Mouse (Mus musculus) cerebellum, postnatal 4 days (tissue): ENCODE measurements around the gene 5330417C22Rik.

Source experiments
- DNase-seq, 2 experiments: peaks; one replicate each; pipeline ENCODE4 v3.0.0; 2022; ENCODE audit warnings: low spot score in 2 of 2, mixed read lengths in 1 of 2

5330417C22Rik gene

GRCm38 (mm10) chr3:108466425-108466824 is 69.9 kb downstream of the 5330417C22Rik start:
- peak in 1 of 2 experiments; percentile 35 for DNase-seq

DNA sequence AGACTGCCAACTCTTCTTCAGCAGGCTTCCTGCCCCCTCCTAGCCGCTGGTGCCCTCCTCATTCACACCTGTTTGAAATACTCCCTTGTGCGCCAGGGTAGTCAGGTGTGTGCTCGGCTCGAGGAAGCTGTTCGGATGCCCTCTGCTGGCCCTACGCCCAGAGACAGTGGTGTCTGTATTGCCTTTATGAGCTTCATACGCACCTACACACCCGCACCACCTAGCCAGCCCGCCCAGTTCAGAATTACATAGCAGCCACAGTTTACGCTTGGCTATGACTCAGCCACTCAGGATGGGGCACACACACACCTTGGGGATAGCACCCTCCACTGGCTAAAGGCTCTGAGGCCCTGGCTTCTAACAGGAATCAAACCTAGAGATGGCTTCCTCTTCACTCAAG is 77.5 kb downstream of the 5330417C22Rik start:
- no peak for DNase-seq

- no peak for DNase-seq
Measured at GRCm38 (mm10) chr3:108458380-108458779, 78.0 kb downstream of the 5330417C22Rik start.

DNA sequence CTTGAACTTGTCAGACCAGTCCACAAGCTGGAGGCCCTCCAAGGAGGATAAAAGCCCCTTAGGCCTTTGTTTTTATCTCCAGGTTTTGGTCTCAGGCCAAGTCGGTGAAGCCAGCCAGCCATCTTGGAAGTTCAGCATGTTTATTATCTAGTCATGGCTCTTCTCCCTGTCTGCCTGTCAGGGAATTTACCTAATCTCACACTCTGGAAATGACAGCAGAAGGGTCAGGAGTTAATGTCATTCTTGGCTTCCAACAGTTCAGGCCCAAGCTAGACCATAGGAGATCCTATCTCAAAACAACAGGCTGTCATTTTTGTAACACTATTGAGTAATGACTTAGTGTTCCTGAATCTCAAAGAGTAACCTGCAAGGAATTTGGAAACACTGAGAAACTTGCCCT is 82.2 kb downstream of the 5330417C22Rik start:
- no peak for DNase-seq

DNA sequence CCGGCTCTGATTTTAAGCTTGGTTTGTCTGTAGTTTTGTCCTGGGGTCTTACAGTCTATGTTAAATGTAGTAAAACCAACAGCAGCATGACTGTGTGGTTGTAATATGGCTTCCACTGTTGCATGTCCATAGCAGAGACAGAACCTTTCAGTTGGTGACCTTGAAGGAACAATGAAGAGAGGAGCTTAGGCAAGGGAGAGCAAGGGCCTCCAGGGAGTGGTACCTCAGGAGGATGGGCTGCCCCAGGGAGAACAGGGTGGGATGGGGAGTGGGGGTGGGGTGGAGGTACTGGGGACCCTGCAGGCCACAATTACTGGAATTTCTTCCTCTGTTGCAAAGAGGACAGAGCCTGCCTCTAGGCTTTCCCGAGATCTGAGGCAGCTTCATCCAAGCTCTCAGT is 84.4 kb downstream of the 5330417C22Rik start:
- DNase-seq: no peak

DNA sequence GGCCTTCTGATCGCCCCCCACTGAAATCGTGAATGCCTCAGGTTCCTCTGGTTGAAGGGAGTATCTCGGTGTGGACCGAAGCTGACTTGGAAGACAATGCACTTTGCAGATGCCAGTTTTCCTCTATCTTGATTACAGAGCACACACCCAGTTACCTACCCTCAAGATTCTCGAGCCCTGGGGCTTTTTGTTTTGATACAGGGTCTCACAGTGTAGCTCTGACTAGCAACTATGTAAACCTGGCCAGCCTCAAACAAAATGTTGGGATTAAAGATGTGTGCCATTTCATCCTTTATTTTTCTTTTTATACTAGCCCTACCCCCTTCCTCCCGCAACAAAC is 91.0 kb downstream of the 5330417C22Rik start:
- no peak for DNase-seq

DNA sequence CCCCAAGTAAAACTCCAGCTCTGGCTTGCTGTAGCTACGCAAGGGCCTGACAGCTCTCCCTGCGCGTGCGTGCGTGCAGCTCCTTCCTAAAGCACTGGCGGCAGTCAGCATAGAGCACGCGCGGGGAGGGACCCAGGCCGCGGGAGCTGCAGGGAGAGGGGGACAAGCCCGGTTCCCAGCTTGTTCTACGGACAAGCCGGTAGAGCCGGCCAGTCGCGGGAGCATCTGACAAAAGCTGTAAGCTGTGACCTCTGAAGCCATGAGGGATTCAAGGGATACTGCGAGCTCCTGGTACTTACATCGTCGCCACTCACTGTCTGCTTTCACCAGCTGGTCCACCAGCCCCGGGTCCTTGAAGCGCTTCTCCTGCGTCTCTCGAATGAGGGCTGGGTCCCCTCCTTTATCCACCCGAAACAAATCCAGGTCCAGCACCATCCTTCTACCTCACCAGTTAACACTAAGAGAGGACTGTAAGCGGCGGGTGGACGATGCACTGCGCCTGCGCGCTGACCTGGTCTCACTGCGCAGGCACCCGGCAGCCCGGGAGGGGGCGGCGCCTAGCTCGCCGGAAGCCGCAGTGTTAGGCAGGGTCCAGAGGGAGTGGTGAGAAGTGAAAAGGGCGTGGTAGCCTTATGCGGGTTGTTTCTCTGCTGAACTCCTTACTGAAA is 91.5 kb downstream of the 5330417C22Rik start, which contains the start of gene Sars:
Gene Sars, minus strand, starts transcription at position 512 of the 668 bp plus-strand sequence.
- peak; percentile 84 to 91 for DNase-seq

GRCm38 (mm10) chr3:108444029-108444428 is 92.3 kb downstream of the 5330417C22Rik start:
- DNase-seq: no peak

DNA sequence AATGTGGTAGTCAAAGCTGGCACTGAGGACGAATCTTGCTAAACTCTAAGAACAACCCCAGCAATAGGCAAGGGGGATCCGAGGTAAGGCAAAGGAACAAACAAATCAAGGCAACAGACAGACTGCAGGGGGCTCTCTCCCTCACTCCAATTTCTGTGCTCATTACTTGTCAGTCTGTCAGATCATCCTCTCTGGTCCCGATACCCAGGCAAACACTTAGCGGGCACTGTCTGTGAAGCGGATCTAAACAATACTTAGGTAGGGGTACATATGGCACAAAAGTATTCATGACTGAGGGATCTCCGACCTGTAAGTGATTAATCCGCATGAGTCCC is 100.0 kb downstream of the 5330417C22Rik start:
- DNase-seq: no peak

- DNase-seq: no peak
Measured at GRCm38 (mm10) chr3:108435701-108436379, 100.5 kb downstream of the 5330417C22Rik start.

GRCm38 (mm10) chr3:108433881-108434495 is 102.3 kb downstream of the 5330417C22Rik start:
- no peak for DNase-seq

GRCm38 (mm10) chr3:108433188-108433880 is 103.0 kb downstream of the 5330417C22Rik start:
- peak in 1 of 2 experiments; percentile 35 for DNase-seq

DNA sequence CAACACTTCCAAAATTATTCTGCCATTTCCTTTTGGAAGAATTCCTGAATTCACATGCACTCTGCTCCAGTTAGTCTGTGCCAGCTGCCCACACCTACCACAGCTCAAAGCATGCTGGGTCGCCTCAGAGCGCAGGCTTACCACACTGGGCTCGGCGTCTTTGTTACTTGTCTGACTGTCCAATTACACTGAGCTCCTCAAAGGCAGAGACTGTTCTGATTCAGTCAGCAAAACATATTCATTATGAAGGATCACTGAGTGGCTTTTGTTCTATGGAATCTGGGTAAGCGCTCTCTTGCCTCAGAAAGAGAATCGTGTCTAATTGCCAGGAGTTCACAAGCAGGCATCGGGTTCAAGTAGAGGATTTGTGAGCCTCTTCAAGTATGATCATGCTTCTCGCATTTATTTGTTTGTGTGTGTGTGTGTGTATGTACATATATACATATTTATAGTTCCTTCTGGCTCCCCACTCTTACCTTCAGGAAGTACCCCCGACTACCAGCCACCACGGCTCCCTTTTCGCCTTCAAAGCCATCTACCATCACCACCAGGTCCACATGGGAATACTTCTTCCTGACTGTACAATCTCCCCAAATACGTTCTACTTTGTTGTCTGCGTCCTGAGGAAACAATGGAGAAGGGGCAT is 103.7 kb downstream of the 5330417C22Rik start:
- no peak for DNase-seq

GRCm38 (mm10) chr3:108425624-108426018 is 110.7 kb downstream of the 5330417C22Rik start:
- no peak for DNase-seq

- no peak for DNase-seq
Measured at GRCm38 (mm10) chr3:108424944-108425623, 111.3 kb downstream of the 5330417C22Rik start.

DNA sequence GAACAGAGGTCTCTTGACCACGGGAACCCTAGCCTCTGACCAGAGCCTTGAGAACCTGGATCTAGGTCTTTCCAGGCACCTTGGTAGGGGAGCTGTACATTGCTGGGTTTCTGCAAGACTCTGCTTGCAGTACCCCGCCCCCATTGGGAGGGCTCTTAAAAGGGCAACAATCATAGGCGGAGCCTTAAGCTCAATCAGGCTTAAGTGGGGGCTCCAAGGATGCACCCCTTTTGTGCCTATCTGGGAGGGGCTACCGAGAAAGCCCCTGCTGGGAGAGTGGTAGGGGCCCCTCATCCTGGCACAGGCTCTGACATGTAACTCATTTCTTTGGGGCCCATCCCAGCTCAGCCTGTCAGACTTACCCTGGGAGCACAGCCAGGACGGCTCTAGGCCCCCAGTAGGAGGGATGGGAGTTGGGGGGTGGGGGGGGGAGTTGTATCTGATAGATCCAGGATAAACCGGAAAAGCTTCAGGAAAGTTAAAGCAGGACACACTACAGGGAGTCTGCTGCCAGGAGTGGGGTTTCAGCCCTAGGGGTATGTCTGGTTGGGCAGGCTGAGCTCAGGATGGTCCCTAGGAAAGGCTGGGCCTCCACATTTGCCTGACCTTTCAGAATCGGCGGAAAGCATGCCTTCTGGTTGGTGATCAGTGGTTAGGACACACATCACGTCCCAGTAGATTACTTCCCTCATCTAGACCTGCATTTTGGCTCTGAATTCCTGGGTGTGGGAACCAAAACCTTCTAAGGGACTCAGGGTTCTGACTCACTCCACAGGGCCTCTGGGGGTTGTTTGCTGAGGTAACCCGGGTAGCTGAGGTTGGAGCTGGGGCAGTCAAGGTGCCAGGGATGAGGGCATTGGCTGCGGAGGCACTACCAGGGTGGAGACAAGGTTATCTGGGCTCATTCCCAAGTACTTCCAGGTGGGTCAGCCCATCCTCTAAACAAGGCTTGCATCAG is 112.2 kb downstream of the 5330417C22Rik start:
- DNase-seq: no peak

GRCm38 (mm10) chr3:108423006-108423405 is 113.3 kb downstream of the 5330417C22Rik start:
- no peak for DNase-seq

- peak; percentile 72 to 88 for DNase-seq
Measured at GRCm38 (mm10) chr3:108415831-108416223, 120.5 kb downstream of the 5330417C22Rik start.

DNA sequence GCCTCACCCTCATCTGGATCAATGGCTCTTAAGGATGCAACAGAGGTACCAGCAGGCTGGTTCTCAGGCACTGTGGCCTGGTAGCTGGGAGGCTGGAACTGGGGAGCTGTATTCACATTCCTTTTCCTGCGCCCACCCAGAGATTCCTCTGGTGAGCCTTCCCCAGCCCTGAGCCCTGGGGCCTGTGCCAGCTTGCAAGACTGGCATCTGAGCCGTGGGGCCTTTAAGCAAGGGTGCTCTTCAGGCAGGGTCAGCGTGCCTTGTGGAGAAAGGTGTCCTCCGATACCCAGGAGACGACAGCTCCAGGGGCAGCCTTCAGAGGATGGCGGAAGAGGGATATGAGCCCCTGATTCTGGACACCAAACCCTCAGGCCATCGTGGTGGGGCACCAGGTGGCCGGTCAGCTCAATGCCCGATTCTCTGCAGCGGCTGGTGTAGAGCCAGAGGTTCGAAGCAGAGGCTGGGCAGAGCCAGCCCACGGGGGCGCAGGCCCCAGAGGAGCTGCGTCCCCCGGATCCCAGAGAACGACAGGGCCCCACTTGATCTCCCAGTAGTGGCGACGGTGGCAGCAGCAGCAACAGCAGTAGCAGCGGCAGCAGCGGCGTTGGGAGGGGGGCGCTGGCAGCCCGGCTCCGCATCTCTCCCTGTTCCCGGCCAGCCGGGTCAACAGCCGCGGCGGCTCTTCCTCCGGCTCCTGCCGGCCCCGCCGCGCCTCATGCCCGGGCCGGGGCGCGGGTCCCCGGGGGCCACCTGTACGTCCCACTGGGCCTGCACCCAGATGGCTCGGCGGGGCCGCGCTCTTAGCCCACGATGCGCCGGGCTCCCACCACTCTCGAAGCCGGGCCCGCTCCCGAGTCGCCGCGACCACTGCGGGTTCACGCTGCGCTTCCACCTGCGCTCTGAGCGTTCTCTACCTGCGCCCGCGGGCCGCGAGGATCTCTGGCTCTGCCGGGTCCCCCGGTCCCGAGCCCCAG is 121.2 kb downstream of the 5330417C22Rik start, which contains the start of gene Celsr2:
Gene Celsr2, minus strand, starts transcription at position 696 of the 974 bp plus-strand sequence.
- DNase-seq: no peak
